Mouse (Mus musculus) intestine, embryonic 15.5 days (tissue): ENCODE results near the gene Map3k1. TPM values are rescaled to one million over a fixed set of nuclear protein-coding genes. Genes with fewer than 3 reads are reported as not detected.

Experiments used
- ATAC-seq: fragments of 200-750 bp; cut with Nextera tagmentation; 2 replicates; pipeline ENCODE4 v1.8.0; 2017; ENCODE audit warnings: moderate TSS enrichment, moderate library complexity
- H3K27ac ChIP-seq: fragments of 300-500 bp; sonication (generic); 2 replicates; pipeline ENCODE4 v1.5.1; 2015; ENCODE audit warnings: mild to moderate bottlenecking, inconsistent platforms
- H3K27me3 ChIP-seq: fragments of 300-500 bp; sonication (generic); replicated peaks from 2 replicates; pipeline ENCODE4 v1.6.1; 2015; ENCODE audit warnings: inconsistent platforms
- H3K36me3 ChIP-seq: fragments of 300-500 bp; sonication (generic); 2 replicates; pipeline ENCODE4 v1.6.1; 2015; ENCODE audit warnings: inconsistent platforms
- H3K4me1 ChIP-seq: fragments of 300-500 bp; sonication (generic); replicated peaks from 2 replicates; pipeline ENCODE4 v1.6.1; 2015; ENCODE audit warnings: inconsistent platforms
- H3K4me2 ChIP-seq: fragments of 300-500 bp; sonication (generic); replicated peaks from 2 replicates; pipeline ENCODE4 v1.6.1; 2015; ENCODE audit warnings: mild to moderate bottlenecking, inconsistent platforms
- H3K4me3 ChIP-seq: fragments of 300-500 bp; sonication (generic); replicated peaks from 2 replicates; pipeline ENCODE4 v1.5.1; 2015; ENCODE audit warnings: inconsistent platforms
- H3K9ac ChIP-seq: fragments of 300-500 bp; sonication (generic); 2 replicates; pipeline ENCODE4 v1.6.1; 2015; ENCODE audit warnings: inconsistent platforms
- H3K9me3 ChIP-seq: fragments of 300-500 bp; sonication (generic); 2 replicates; pipeline ENCODE4 v1.6.1; 2016; ENCODE audit warnings: inconsistent platforms
- WGBS: fragments of 180-500 bp; shearing (Covaris S2); methylation state at CpG from one replicate; pipeline ENCODE4 v1.1.7; 2015; 5-methylcytosine and 5-hydroxymethylcytosine counted together
- polyA plus RNA-seq: library from polyadenylated mRNA; unstranded; fragments of >200 nt; fragmentation: Nextera tagmentation; extraction: Ambion mirVana; gene quantifications from 2 replicates; pipeline ENCODE4 v1.2.1, GENCODE M21; 2015

The Map3k1 gene
- polyA plus RNA-seq, 1 experiment from 2014 or later: 24.1 TPM

DNA sequence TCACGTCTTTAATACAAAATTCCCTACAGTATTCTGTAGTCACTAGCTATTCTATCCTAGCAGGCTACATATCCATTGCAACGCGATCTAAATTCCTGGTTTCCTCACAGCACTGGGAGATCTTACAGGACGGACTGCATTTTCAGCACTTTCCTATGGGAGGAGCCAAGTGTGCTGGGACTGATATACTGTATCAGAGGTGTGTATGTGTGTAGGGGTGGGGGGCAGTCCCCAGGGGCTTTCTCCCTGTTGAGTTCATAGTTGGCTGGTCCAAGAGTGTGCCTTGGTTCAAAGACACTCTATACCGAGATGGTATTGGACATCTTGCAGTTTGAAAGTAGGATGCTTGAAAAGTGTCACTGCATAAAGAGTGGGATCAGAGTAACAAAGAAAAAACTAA, 29.3 kb downstream of the Map3k1 start:
- no peak overlapping the region for H3K27ac ChIP-seq
- no peaks in the 10 kb centered on the region for H3K9me3 ChIP-seq
- 61% methylated on average over 5 of the region's 5 CpGs for WGBS
- H3K27me3 ChIP-seq: no peaks in the 10 kb centered on the region
- H3K4me2 ChIP-seq: no peak overlapping the region
- no peak overlapping the region for H3K9ac ChIP-seq
- no peak overlapping the region for H3K4me3 ChIP-seq
- H3K4me1 ChIP-seq: peaks cover 19% of the 10 kb centered on the region
- peaks cover 5% of the 10 kb centered on the region; the same call in 1 of the 2 replicates for H3K36me3 ChIP-seq
- ATAC-seq: peak; percentile 41; the same call in 1 of the 2 replicates

DNA sequence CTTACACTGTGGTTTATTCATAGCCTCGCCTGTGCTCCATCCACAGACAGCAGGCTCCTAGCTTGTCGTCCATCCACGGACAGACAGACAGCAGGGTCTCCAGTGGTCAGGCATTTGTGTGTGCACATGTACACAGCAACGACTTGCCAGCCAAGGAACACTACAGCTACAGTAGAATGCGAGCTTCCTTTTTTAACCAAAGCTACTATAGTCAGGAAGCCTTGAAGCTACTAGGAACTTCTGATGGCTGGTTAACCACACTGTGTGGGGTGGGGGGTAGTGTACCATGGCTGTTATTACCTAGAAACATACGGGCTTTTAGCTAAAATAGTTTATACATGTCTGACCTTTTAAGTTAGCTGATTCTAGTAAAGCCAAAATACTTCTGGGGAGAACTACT, 30.2 kb downstream of the Map3k1 start:
- Histone ChIP-seq H3K27ac (no peak overlapping the region), H3K4me2 (no peak overlapping the region), H3K9ac (no peak overlapping the region), H3K4me3 (no peak overlapping the region), H3K27me3 (no peaks in the 10 kb centered on the region), H3K36me3 (peaks cover 8% of the 10 kb centered on the region; the same call in 1 of the 2 replicates), H3K4me1 (peaks cover 15% of the 10 kb centered on the region), H3K9me3 (no peaks in the 10 kb centered on the region)
- WGBS: 60% methylated on average over 6 of the region's 6 CpGs
- no peak for ATAC-seq

DNA sequence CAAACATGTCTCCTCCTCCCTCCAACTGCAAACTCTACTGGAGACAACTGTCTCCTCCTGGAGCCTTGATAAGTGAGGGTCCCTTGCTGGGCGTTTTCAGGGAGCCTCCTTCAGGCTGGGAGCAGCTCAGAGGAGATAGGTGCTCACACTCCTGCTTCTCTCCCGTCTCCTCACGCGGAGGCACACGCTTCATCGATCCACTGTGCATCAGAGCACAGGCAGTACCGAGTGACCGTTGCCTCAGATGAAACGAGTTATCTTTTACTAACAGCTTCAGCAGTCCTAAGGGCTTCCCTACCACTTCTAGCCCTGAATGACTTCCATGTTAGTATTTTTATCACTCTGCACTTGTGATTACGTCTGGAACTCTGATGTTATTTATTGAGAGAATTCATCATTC, 30.9 kb downstream of the Map3k1 start:
- H3K27me3 ChIP-seq: no peaks in the 10 kb centered on the region
- H3K4me2 ChIP-seq: no peak overlapping the region
- 72% methylated on average over 10 of the region's 10 CpGs for WGBS
- no peak overlapping the region for H3K4me3 ChIP-seq
- no peak overlapping the region for H3K27ac ChIP-seq
- H3K36me3 ChIP-seq: peaks cover 8% of the 10 kb centered on the region; the same call in 1 of the 2 replicates
- H3K4me1 ChIP-seq: peaks cover 13% of the 10 kb centered on the region
- ATAC-seq: no peak
- no peak overlapping the region for H3K9ac ChIP-seq
- H3K9me3 ChIP-seq: no peaks in the 10 kb centered on the region

DNA sequence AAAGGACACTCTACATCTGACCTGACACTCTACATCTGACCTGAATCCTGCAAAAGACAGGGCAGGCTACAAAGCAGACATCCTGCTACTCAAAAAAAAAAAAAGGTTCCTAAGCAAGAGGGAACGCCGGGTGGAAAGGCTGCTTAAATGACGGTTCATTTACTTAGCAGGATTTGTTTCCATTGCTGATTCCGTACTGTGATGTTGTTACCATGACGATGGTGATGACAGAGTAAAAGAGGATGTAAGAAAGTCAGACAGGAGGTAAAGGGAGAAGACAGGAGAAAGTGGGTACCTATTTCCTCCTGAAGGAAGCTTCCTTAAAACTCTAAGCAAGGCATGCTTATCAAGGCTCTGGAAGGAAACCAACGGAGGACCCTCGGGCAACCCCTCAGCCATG, 31.6 kb downstream of the Map3k1 start:
- H3K4me2 ChIP-seq: no peak overlapping the region
- peaks cover 12% of the 10 kb centered on the region for H3K36me3 ChIP-seq
- H3K9ac ChIP-seq: no peak overlapping the region
- peaks cover 13% of the 10 kb centered on the region for H3K4me1 ChIP-seq
- 39% methylated on average over 7 of the region's 7 CpGs for WGBS
- no peak for ATAC-seq
- no peak overlapping the region for H3K27ac ChIP-seq
- H3K4me3 ChIP-seq: no peak overlapping the region
- no peaks in the 10 kb centered on the region for H3K9me3 ChIP-seq
- no peaks in the 10 kb centered on the region for H3K27me3 ChIP-seq

DNA sequence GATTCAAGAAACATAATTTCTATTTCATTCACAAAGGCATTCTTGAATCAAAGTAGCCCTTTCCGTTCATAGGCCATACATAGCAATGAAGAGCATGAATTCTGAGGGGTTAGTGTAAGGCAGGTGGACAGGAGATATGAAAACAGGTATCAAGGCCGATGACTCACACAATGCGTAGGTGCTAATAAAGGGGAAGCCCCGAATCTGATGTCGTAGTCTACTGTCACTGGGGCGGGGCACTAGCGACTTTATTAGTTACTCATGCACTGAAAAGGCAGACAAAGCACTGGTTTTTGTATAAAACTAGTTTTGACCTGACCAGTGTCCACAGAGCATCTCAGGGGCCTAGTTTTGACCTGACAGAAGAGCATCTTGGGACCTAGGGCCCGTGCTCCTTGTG, 36.7 kb downstream of the Map3k1 start:
- H3K36me3 ChIP-seq: peaks cover 20% of the 10 kb centered on the region
- H3K4me2 ChIP-seq: no peak overlapping the region
- H3K9ac ChIP-seq: no peak overlapping the region
- H3K4me1 ChIP-seq: no peaks in the 10 kb centered on the region
- H3K27me3 ChIP-seq: no peaks in the 10 kb centered on the region
- no peaks in the 10 kb centered on the region for H3K9me3 ChIP-seq
- 84% methylated on average over 8 of the region's 8 CpGs for WGBS
- no peak overlapping the region for H3K4me3 ChIP-seq
- H3K27ac ChIP-seq: no peak overlapping the region
- ATAC-seq: peak; percentile 44; the same call in 1 of the 2 replicates

DNA sequence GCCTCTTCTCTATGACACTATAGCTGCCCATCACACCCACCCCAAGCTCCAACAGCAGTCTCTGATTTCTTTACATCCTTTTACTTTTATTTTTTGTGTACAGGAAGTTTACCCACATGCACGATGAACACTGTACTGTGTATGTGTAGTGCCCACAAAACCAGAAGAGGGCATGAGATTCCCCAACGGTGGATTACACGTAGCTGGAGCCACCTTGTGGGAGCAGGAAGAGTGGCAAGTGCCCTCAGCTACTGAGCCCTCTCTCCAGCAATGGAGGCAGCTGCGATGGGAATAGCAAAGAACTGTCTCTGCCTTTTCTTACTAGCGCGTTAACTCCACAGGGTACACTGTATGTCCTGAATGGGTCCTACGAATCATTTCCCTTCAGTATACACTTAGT, 37.6 kb downstream of the Map3k1 start:
- 60% methylated on average over 7 of the region's 7 CpGs for WGBS
- Histone ChIP-seq H3K36me3 (peaks cover 26% of the 10 kb centered on the region), H3K9me3 (no peaks in the 10 kb centered on the region), H3K9ac (no peak overlapping the region), H3K4me1 (no peaks in the 10 kb centered on the region), H3K4me2 (no peak overlapping the region), H3K4me3 (no peak overlapping the region), H3K27me3 (no peaks in the 10 kb centered on the region), H3K27ac (no peak overlapping the region)
- peak; percentile 80 for ATAC-seq

DNA sequence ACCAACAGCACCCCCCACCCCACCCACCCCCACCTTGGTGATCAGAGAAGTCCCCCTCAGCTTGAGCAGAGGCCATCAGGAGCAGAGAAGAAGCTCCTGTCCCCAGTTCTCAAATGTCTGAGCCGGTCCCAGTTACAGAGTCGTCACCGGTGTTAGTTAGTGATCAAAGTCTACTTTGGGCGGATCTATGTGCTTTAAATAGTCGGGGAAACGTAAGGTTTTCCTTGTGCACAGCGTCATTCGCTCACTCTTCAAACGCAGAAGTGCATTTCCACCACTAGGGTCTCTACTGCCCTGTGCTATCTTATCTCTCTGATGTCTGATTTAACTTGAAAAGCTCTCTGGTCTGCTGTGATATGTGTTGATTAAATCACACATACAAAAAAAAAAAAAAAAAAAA, 38.0 kb downstream of the Map3k1 start:
- Histone ChIP-seq H3K27ac (no peak overlapping the region), H3K36me3 (peaks cover 26% of the 10 kb centered on the region), H3K9me3 (no peaks in the 10 kb centered on the region), H3K27me3 (no peaks in the 10 kb centered on the region), H3K4me2 (no peak overlapping the region), H3K4me1 (no peaks in the 10 kb centered on the region), H3K4me3 (no peak overlapping the region), H3K9ac (no peak overlapping the region)
- WGBS: 70% methylated on average over 9 of the region's 9 CpGs
- ATAC-seq: peak; percentile 86

DNA sequence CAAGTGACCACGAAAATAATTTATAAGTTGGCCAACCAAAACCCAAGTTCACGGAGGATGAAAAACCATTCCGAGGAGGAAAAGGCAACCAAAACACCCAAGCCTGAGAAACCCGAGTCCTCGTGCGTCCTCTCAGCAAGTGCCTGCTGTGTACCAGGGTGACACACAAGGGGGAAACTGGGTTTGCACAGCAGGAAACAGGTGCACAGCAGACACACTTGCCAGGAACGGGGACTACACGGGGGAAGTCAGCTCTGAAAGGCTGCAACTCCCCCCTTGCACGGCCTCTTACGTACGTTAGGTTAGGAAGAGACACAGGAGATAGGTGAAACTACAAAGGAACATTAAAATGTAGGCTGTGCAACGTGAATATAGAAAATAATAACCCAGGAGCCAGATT, 46.3 kb downstream of the Map3k1 start:
- Histone ChIP-seq H3K27me3 (no peaks in the 10 kb centered on the region), H3K36me3 (peaks cover 45% of the 10 kb centered on the region), H3K4me3 (no peak overlapping the region), H3K9ac (no peak overlapping the region), H3K9me3 (no peaks in the 10 kb centered on the region), H3K4me1 (no peaks in the 10 kb centered on the region), H3K27ac (no peak overlapping the region), H3K4me2 (no peak overlapping the region)
- 89% methylated on average over 12 of the region's 12 CpGs for WGBS
- ATAC-seq: no peak

DNA sequence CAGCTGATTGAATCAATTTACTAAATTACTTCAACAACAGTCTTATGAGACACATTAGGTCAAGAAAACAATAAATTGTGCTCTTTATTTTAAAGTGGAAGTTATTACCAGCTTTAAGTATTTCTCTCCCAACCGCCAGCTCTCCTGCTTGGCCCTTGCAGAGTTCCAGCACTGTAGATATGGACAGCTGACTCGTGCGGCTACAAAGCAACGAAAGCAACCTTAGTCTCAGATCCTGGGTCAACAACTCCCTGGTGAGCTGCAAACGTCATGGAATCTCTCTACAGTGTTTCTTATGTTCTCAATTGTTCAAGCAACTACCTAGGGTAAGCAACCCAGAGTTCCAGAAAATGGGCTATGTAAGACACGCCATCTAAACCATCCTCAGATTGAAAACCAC, 51.8 kb downstream of the Map3k1 start:
- Histone ChIP-seq H3K27ac (no peak overlapping the region), H3K4me1 (no peaks in the 10 kb centered on the region), H3K9me3 (no peaks in the 10 kb centered on the region), H3K9ac (no peak overlapping the region), H3K4me3 (no peak overlapping the region), H3K27me3 (no peaks in the 10 kb centered on the region), H3K4me2 (no peak overlapping the region), H3K36me3 (peaks cover 60% of the 10 kb centered on the region)
- ATAC-seq: no peak
- 97% methylated on average over 6 of the region's 6 CpGs for WGBS

DNA sequence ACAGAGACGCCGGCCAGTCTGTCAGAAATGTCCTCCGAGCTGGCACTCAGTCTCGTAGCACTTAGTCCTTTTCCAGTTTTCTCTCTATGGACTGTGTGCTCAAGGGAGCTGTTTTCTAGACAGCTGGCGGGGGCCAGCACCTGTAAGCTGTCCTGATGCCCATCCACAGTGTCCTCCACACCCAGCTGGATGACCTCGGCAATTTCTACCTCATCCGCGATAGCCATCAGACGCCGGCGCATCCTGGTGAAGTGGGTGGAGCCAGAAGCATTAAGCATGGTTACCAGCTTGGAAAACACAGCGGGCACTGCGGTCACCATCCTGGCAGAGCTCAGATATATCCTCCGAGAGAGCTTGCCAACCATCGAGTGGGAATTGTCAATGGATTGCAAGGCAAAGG, 52.9 kb downstream of the Map3k1 start:
- no peak overlapping the region for H3K27ac ChIP-seq
- H3K27me3 ChIP-seq: no peaks in the 10 kb centered on the region
- H3K4me3 ChIP-seq: no peak overlapping the region
- no peaks in the 10 kb centered on the region for H3K9me3 ChIP-seq
- ATAC-seq: no peak
- peaks cover 64% of the 10 kb centered on the region for H3K36me3 ChIP-seq
- H3K4me1 ChIP-seq: no peaks in the 10 kb centered on the region
- no peak overlapping the region for H3K9ac ChIP-seq
- 94% methylated on average over 15 of the region's 15 CpGs for WGBS
- H3K4me2 ChIP-seq: no peak overlapping the region

DNA sequence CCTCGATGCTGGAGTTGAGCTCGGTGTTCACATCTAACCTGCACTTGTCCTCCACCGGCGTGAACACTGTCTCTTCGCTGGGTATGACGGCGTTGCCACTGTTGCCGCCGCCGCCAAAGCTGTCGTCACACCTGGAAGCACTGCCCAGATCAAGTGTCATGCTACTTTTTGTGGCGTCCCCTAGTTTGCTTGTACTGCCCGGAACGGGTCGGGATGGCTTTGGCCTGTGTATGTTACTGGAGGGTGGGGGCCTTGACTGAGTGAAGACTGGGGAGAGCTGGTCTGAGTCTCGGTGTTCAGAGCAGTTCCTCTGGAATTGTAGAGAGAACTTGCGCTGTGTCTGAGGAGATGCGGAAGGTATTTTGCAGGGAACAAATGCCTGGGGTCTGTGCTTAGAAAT, 53.4 kb downstream of the Map3k1 start:
- Histone ChIP-seq H3K9ac (no peak overlapping the region), H3K36me3 (peaks cover 69% of the 10 kb centered on the region), H3K4me1 (no peaks in the 10 kb centered on the region), H3K27me3 (no peaks in the 10 kb centered on the region), H3K27ac (no peak overlapping the region), H3K9me3 (no peaks in the 10 kb centered on the region), H3K4me3 (no peak overlapping the region), H3K4me2 (no peak overlapping the region)
- ATAC-seq: no peak
- 97% methylated on average over 18 of the region's 18 CpGs for WGBS

DNA sequence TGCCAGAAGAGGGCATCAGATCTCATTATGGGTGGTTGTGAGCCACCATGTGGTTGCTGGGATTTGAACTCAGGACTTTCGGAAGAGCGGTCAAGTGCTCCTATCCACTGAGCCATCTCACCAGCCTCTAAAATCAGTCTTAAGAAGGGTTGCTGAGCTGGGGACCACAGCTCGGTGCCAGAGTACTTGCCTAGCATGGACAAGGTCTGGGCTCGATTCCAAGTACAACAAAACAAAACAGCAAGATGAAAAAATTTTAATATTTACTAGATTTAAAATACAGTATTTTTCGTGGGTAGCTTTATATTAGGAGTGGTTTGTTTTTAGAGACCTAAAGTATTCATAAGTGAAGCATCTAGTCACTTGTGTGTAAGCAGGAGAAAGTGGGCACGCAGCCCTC, 55.5 kb downstream of the Map3k1 start:
- H3K9me3 ChIP-seq: no peaks in the 10 kb centered on the region
- H3K27ac ChIP-seq: no peak overlapping the region
- H3K4me1 ChIP-seq: no peaks in the 10 kb centered on the region
- H3K4me2 ChIP-seq: no peak overlapping the region
- no peaks in the 10 kb centered on the region for H3K27me3 ChIP-seq
- 87% methylated on average over 6 of the region's 6 CpGs for WGBS
- ATAC-seq: no peak
- H3K36me3 ChIP-seq: peaks cover 69% of the 10 kb centered on the region
- H3K9ac ChIP-seq: no peak overlapping the region
- no peak overlapping the region for H3K4me3 ChIP-seq

DNA sequence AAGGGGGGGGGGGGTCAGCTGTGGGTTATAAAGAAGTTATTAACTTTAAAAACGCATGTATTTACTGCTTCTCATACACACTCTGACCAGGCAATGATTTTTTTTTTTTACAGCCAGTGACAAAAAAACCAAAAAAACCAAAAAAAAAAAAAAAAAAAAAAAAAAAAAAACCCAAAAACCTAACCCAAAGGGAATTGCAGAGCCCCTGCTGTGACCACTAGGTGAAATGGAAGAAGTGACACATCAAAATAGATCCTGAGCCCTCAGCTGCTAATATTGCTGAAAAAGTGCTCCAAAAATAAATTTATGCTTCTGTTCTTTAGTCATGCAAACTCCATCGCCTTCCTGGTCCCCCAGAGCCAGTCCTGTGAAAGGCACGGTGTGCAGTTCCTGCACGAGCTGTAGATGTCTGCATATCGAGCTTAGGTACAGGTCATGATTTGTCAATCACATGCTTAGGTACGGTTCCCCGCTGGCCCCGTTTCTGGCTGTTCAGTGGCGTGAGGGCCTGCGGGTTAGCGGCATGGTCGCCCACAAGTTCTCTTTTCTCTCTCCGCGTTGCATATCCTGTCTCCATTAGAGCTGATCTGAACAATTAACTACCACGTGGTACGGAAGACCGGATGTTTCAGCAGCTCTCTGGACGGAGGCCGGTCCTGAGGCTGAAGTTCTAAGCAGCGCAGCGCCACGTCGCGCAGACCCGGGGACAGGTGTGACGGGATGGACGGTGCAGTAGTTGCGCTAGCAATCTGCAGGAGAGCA, 60.3 kb downstream of the Map3k1 start:
- ATAC-seq: no peak
- Histone ChIP-seq H3K27ac (no peak overlapping the region), H3K4me2 (no peak overlapping the region), H3K4me3 (no peak overlapping the region), H3K9me3 (no peaks in the 10 kb centered on the region), H3K36me3 (peaks cover 27% of the 10 kb centered on the region), H3K9ac (no peak overlapping the region), H3K27me3 (no peaks in the 10 kb centered on the region), H3K4me1 (no peaks in the 10 kb centered on the region)
- WGBS: 92% methylated on average over 28 of the region's 28 CpGs
